Mouse (Mus musculus) frontal cortex, postnatal 36 days (tissue): ENCODE data around the gene Morn5.

Source experiments
- DNase-seq, 2 experiments: peaks; one replicate each; pipeline ENCODE4 v3.0.0; 2022; ENCODE audit warnings: low spot score in 2 of 2

Gene Morn5

GRCm38 (mm10) chr2:36048748-36049566, at the start of gene Morn5, which contains the start of gene Ndufa8:
TSS of gene Morn5 (plus strand) at chr2:36049458.
TSS of gene Ndufa8 (minus strand) at chr2:36049406.
- peak; percentile 98 for DNase-seq

GRCm38 (mm10) chr2:36000390-36000789, 48.9 kb upstream of the Morn5 start:
- DNase-seq: no peak

DNA sequence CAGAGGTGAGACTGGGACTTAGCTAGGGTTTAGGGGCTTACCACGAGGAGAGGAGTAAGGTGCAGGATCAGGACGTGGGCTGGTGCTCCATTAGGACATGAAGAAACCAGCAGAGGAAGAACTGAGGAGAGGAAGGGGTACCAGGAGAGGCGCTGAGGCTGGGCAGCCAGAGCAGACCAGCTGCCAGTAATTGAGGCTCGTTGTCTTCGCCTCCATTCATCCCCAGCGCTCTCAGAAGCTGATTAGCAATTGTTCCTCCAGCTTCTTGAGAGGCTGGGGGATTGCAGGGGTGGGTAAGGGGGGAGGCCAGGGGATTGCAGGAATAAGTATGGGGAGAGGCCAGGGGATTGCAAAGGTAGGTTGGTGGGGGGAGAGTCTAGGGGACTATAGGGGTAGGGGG, 47.1 kb upstream of the Morn5 start:
- no peak for DNase-seq

GRCm38 (mm10) chr2:36008071-36008470, 41.2 kb upstream of the Morn5 start:
- DNase-seq: peak in 1 of 2 experiments; percentile 48

DNA sequence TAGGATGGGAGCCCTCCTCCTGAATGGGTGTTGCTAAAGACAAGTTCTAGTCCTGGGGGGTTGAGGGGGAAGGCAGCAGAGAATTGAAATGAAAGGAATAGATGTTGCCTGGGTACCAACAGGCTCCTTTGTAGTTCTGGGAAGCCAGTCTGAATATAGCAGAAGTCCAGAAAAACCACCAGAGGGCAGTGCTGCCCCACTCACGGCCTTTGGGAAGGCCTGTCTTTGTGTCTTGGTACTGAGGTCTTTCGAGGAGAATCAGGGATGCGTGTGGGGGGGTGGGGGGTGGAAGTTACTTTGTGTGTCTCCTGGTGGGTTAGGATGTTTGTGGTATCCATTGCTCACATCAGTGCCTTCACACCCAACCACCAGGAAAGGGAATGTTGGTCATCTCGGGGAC, 39.9 kb upstream of the Morn5 start:
- peak in 1 of 2 experiments; percentile 54 for DNase-seq

- DNase-seq: no peak
Measured at GRCm38 (mm10) chr2:36010579-36010978, 38.7 kb upstream of the Morn5 start.

DNA sequence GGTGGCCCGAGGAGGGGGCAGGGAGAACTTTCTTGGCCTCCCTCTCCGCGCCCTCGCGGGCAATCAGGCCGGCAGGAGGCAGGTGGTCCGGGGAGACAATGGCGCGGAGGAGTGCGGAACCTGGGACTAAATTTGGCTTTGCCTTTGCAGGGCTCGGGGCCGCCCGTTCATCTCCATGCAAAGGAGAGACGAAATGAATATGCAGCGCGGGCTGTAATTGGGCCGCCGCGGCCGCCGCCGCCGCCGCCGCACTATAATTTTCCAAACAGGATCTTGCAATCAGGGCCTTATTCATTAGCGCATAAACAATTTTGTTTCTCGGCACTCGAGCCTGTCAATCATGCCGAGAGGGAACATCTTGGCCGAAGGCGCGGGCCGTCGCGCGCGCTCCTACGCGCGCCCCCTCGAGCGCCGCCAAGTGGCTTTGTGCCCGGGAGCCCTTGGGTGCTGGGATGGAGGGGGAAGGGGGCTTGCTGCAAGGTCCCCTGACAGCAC, 37.9 kb upstream of the Morn5 start:
- DNase-seq: peak in 1 of 2 experiments; percentile 59

GRCm38 (mm10) chr2:36013010-36013409, 36.2 kb upstream of the Morn5 start:
- no peak for DNase-seq

DNA sequence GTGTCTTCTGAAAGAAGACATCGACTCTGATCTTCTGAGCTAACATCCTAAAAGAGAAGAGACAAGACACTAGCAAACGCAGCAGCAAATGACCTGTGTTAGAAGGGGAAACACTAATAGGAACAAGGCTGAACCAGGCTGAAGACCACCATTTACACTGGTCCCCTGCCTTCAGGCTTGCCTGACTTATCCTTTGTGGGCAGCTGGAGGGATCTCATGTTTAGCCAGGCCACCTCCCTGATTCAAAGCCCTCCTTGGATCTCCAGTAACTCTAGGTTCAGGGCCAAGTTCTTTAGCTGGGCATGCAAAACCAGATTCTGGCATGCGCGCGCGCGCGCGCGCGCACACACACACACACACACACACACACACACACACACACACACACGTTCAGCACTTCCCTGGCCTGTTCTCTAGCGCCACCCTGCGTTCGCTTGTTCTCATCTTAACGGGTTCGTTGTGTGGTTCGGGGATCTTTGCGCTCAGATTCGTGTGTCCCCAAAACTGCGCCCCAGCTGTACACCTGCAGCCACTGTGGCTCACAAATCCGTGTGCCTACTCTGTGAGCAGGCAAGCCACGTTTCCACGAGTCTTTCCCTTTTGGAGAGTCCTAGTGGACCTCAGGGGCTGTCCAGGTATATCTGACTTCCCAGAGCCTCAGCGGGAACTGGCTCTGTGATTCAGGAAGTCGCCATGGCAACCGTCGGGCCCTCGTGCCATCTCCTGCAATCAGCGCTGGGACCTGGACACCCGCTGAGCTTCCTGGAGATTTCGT, 27.7 kb upstream of the Morn5 start:
- peak; percentile 84 to 89 for DNase-seq

DNA sequence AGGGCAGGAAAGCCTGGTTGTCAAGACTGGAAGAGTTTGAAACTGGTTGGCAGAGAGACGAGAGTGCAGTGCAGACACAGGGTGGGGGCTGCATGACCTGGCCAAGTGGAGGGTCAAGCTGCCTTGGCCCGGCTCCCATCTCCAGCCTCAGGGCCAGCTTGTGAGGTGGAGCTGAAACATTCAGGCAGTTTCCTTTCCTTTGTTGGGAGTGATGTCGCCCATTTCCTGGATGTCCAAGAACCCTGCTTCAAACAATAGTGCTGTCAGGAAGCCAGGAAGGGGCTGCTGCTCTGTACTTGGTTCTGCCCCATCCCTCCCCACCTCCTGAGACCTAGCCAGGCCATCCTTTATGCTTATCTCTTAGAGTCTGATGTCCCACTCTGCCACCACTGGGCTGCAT, 26.0 kb upstream of the Morn5 start:
- no peak for DNase-seq

GRCm38 (mm10) chr2:36032884-36033283, 16.4 kb upstream of the Morn5 start:
- DNase-seq: no peak

DNA sequence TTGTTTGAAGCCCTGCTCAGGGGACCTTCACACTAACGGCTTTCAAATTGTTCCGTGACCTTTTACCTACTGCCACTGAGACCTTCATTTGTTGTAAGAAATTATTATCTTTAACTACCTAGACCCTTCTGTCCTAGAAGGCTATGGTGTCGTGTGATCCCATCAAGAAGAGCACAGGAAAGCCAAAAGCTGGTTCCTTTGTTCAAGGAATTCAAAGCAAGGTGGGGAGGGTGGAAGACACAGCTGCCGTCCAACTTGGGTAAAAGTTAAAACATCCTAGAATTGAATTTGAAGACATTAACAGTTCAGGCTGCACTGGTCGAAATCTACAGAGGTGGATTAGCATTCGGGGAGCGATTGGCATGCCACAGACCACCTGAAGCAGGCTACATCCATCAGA, 15.3 kb upstream of the Morn5 start:
- no peak for DNase-seq

GRCm38 (mm10) chr2:36034898-36035297, 14.4 kb upstream of the Morn5 start:
- DNase-seq: no peak

GRCm38 (mm10) chr2:36035413-36036081, 13.7 kb upstream of the Morn5 start:
- no peak for DNase-seq

DNA sequence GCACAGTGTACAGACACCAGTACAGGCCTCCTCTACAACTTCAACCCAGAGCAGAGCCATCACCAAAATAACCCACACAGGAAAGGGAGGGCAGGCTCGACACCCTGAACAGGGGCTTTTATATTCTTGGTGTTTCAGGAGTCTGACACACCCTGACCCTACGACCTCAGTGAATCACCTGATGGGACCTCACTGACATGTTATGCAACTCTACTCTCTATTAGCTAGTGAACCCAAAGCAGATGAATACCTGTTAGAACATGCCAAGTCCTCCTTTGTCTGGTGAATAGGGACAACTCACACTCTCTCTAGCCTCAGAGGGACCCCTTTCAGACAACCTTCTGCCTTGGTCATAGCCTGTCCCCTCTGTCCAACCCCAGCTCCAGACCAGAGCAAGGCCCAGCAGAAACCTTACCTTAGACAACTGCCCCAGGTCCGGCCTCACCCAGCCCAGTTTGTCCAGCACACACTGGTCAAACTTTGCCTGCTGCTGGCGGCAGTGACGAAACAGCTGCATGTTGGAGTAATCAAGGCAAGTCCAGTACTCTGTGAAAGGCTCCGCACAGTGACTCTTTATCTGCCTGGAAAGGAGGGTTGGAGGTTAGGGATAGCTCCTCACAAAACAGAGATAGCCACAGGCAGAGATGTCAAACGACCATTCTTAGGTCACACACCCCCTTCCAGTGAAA, 9.8 kb upstream of the Morn5 start:
- no peak for DNase-seq

DNA sequence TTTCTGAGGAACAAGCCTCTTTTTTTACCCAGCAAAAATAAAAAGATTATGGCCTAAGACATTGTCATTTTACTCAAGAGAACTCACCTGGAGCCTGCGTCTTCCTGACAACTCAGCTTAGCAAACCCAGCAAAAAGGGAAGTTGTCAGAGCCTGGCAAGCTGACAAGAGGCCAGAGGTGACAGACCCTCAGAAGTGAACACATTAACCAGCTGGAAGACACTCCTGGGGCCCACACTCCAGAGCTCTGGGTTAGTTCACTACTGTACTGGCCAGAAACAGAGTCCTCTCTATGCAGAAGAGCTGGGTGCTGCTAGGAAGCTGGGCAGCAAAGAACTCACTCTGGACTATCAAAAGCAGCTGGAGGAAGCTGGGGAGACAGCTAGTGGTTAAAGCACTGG, 8.4 kb upstream of the Morn5 start:
- no peak for DNase-seq

DNA sequence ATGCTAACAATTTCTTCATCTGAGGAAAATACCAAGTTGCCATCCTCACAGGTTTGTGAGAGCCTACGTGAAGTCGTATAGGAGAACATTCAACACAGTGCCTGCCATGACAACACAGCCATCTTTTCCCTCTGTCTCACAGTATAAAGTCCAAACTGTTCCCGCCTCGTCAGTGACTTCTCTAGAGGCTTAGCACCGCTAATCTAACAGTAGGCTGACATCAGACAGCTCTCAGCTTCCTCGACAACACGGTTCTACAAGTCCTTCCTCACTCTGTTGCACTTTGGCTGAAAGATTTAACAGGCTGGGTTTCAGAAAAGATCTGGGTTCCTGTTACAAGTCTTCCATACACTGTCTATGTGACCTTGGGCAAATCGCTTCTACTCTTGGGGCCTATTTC, 1.1 kb upstream of the Morn5 start:
- DNase-seq: no peak

DNA sequence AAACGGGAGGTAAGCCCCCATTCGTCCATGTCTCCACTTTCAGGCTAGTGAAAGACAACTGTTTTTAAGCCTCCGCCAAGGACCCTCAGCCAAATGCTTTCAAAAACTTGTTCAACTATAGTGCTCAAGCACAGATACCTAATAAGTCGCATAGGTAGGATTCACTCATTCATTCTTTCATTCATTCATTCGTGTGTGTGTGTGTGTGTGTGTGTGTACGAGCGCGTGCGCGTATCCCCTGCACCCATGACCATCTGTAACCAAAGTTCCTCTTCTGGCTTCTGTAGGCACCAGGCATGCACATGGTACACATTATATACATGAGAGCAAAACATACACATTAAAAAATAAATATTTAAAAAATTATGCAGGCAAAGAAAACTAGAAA, 303 bp downstream of the Morn5 start:
- DNase-seq: no peak

GRCm38 (mm10) chr2:36053249-36053648, 4.0 kb downstream of the Morn5 start:
- DNase-seq: peak; percentile 24 to 48

- no peak for DNase-seq
Measured at GRCm38 (mm10) chr2:36056248-36056647, 7.0 kb downstream of the Morn5 start.

GRCm38 (mm10) chr2:36061409-36061808, 12.2 kb downstream of the Morn5 start:
- no peak for DNase-seq

DNA sequence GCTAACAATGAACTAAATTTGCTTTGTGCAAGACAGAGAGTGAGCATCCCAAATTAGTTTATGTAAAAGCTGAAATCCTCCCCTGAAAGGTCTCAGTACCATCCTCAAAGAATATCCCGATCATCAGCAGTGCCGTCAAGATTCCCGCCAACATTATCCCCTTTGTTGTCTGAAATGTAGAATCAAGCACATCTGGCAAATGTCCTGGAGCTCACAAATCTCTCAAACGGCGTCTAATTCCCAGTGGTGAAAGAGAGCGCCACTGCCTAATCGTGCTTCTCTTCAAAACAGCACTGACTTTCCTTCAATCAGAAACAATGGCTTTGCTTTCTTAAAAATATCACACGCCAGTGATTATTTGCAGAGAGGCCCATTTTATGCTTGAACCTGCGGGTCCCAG, 17.9 kb downstream of the Morn5 start:
- no peak for DNase-seq
